Mouse (Mus musculus): ENCODE measurements at regions not wholly inside any gene's neighbourhood (a gene's known extent, or its start where the extent isn't known, plus 50 kb on each side); places are given as distances from the start of the nearest gene placed in this dataset.

DNA sequence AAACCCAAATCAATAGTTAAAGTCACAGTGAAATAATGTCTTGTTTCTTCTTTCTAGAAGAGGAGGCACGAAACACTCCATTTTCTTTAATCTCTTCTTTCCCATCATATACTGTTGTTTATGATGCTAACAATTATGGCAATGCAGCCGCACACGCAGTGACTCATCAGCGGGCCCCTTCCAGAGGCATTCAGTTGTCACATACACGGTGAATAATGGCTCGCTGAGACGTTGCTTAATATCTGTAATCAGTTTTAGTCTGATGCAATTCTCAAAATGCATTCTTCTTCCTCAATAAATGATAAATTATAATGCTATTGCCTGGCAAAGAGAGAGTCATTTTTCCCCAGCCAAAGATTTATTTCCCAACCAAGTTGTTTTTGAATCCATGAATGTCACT lies 70.8 kb upstream of the Fam216b start:
- no peak for TF ChIP-seq CTCF (IDR thresholded peaks at IDR 0.05; ENCODE audit: borderline replicate concordance, extremely low read depth, insufficient read depth, insufficient read length)
- TF ChIP-seq POLR2A (IDR thresholded peaks at IDR 0.05; ENCODE audit: borderline replicate concordance, extremely low read depth, insufficient read depth, insufficient read length, poor library complexity, severe bottlenecking): no peak
- DNase-seq (ENCODE audit: low read depth): no peak

DNA sequence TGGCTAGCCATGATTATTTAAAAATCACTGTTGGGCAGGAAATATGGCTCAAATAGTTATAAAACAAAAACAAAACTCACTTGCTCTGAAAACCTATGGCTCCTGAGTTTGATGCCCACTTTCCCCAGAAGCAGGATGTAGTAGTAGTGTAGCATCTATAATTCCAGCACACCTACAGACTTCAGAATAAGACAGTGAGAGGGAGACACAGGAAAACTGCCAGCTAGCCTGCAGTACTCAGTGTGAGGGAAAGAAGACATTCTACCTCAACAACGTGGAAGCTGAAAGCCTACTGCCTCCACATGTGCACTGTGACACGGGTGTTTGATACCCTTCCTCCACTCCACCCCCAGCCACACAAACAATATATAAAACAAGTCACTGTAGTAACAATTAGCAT lies 68.9 kb upstream of the Fam216b start:
- DNase-seq (ENCODE audit: low read depth): no peak
- TF ChIP-seq CTCF (IDR thresholded peaks at IDR 0.05; ENCODE audit: borderline replicate concordance, extremely low read depth, insufficient read depth, insufficient read length) (no peak), POLR2A (IDR thresholded peaks at IDR 0.05; ENCODE audit: borderline replicate concordance, extremely low read depth, insufficient read depth, insufficient read length, poor library complexity, severe bottlenecking) (no peak)

- DNase-seq (ENCODE audit: low read depth): no peak
- no peak for TF ChIP-seq CTCF (IDR thresholded peaks at IDR 0.05; ENCODE audit: borderline replicate concordance, extremely low read depth, insufficient read depth, insufficient read length)
These were observed 60.0 kb upstream of the Fam216b start for GRCm38 (mm10) chr14:78148851-78149250.

GRCm38 (mm10) chr14:78143751-78144150 lies 54.9 kb upstream of the Fam216b start:
- TF ChIP-seq CTCF (IDR thresholded peaks at IDR 0.05; ENCODE audit: borderline replicate concordance, extremely low read depth, insufficient read depth, insufficient read length): no peak
- no peak for TF ChIP-seq POLR2A (IDR thresholded peaks at IDR 0.05; ENCODE audit: borderline replicate concordance, extremely low read depth, insufficient read depth, insufficient read length, poor library complexity, severe bottlenecking)
- DNase-seq (ENCODE audit: low read depth): peak; percentile 67
